In the genomic region with DNA sequence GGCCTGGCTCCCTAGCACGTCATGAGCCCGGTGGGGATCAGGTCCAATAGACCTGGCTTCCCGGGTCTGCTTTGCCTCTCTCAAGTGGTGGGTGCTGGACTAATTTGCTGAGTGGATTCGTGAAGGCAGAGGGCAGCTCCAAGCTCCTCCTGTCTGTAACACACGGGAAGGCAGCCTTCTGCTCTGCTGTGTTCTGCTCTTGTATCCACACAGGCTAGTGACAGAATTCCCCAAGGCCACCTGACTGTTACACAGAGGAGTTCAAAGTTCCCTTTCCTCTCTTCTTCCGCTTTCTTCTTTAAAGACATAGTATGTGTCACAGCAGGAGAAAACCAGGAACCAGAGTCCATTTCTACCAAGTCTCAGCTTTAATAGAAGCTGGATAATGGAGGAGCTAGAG, we compare ENCODE assay signal across 18 mouse cellular contexts. TPM values are rescaled to one million over a fixed set of nuclear protein-coding genes. Genes with fewer than 3 reads are reported as not detected.
A peak's percentile ranks its signal among the peaks of the same experiment; 100 is the strongest.
DNase-seq lines count a peak whose midpoint lies in the region; ATAC-seq lines count a peak whose summit lies in the region.
"Had no signal": no experiment of that assay in that cellular context is flagged by ENCODE, and none has a peak within 500 bp of the region (broad histone marks: within the 10 kb centered on the region; RNA-seq: fewer than 3 reads in every experiment).

No protein-coding gene starts in this region.

- peak; percentile 44; the same call in 1 of the 2 replicates for ATAC-seq in megakaryocyte progenitor cell, adult 5-6 weeks (replicated peaks; ENCODE audit: poor library complexity)

- no peak overlapping the region for H3K4me3 ChIP-seq in brown adipose tissue, adult 24 weeks (ENCODE audit: insufficient read depth, low read depth, low read length)
- H3K4me3 ChIP-seq: embryonic facial prominence, embryonic 13.5 days; heart, embryonic 13.5 days; limb, embryonic 12.5 days; neural tube, embryonic 13.5 days had no signal

- H3K27ac ChIP-seq in brown adipose tissue, adult 24 weeks (replicated peaks; ENCODE audit: low read depth, low read length): 0 out of 2 replicates have a peak overlapping the region, but pooled peaks have one; percentile 34
- H3K27ac ChIP-seq: embryonic facial prominence, embryonic 13.5 days; heart, embryonic 13.5 days; limb, embryonic 12.5 days; neural tube, embryonic 13.5 days had no signal

- DNase-seq in adrenal gland, adult 2 months: peak; percentile 16
- no peak for DNase-seq in adrenal gland, adult 8-10 months
- peak; percentile 47 for DNase-seq in layer of hippocampus, adult 11-12 months (ENCODE audit: low spot score)
- DNase-seq in layer of hippocampus, postnatal 10 days (ENCODE audit: low spot score in 2 of 2): no peak
- DNase-seq in testis, postnatal 10 days (ENCODE audit: low spot score): no peak
- no peak for DNase-seq in urinary bladder, adult 18-20 months (ENCODE audit: low spot score in 2 of 2)
- DNase-seq: cerebellum, adult 11-12 months; heart, postnatal 4 days; lung, adult 18-20 months; thymus, postnatal 25 days had no signal

- H3K4me1 ChIP-seq in brown adipose tissue, adult 24 weeks (ENCODE audit: control insufficient read depth, insufficient read depth, insufficient read length, low read length): peaks cover 2% of the 10 kb centered on the region; the same call in 1 of the 2 replicates
- H3K4me1 ChIP-seq: embryonic facial prominence, embryonic 13.5 days; limb, embryonic 12.5 days; neural tube, embryonic 13.5 days had no signal

RNA-seq across cellular contexts. Expression of gene Col15a1, which starts 53.1 kb away (rescaled TPM):
- 10 to 100 TPM; 18.5 to 33.4 TPM for total RNA-seq in adrenal gland, adult 2 months (2021)
- polyA plus RNA-seq in adrenal gland, adult 2 months (2012; rRNA removed): 32.7 and 36.2 TPM in 2 replicates
- total RNA-seq in adrenal gland, adult 8-10 months (2022): 10 to 100 TPM in 3 of 4 experiments, 1 to 10 TPM in 1; 8.0 to 93.5 (median 30.0) TPM
- 10 to 100 TPM; 16.0 TPM for total RNA-seq in layer of hippocampus, postnatal 10 days (2021)
- 38.2 and 43.8 TPM in 2 replicates for polyA plus RNA-seq in brown adipose tissue, adult 24 weeks (2012; ENCODE audit: insufficient read depth, insufficient read length, missing spikeins)
- not detected in 2 replicates for total RNA-seq in megakaryocyte progenitor cell, adult 5-6 weeks (2015)
- total RNA-seq in megakaryocyte progenitor cell, adult 5-6 weeks (2017): 0.17 TPM in 2 replicates
- total RNA-seq: common myeloid progenitor, adult 5-6 weeks; megakaryocyte-erythroid progenitor cell, adult 5-6 weeks had no signal

Comparison
In these comparisons a context has a peak if more than half of its experiments do, and no peak if none do; other contexts are left out.
1. DNase-seq: peak in adrenal gland, adult 2 months (single experiment) and layer of hippocampus, adult 11-12 months (single experiment); none in adrenal gland, adult 8-10 months (single experiment), layer of hippocampus, postnatal 10 days (0 of 2), testis, postnatal 10 days (single experiment) and urinary bladder, adult 18-20 months (0 of 2).
2. RNA of gene Col15a1, which starts 53.1 kb away (total RNA-seq): 8.0 to 93.5 TPM in adrenal gland, adult 8-10 months, 18.5 to 33.4 TPM in adrenal gland, adult 2 months and 16.0 TPM in layer of hippocampus, postnatal 10 days; 0.17 TPM in megakaryocyte progenitor cell, adult 5-6 weeks; every median in the first group is over 4 times any median in the second.